Mouse (Mus musculus): Measurements from ENCODE around the gene Bahcc1.

- TF ChIP-seq CTCF (conservative IDR thresholded peaks at IDR 0.05; ENCODE audit: low read length) (no peak), POU5F1 (IDR thresholded peaks at IDR 0.05; ENCODE audit: borderline replicate concordance, low read length) (no peak)
Measured at GRCm38 (mm10) chr11:120253646-120254315, 21.0 kb downstream of the Bahcc1 start.

Data from E14TG2a.4 (cell line).